Mouse (Mus musculus) liver, embryonic 14.5 days (tissue): ENCODE measurements around the gene Adra2b.

Experiments
- CTCF ChIP-seq: IDR thresholded peaks from 2 replicates; pipeline ENCODE4 v1.5.1; 2016; ENCODE audit warnings: antibody characterized with exemption, low read depth, control low read depth
- EP300 ChIP-seq: IDR thresholded peaks from 2 replicates; pipeline ENCODE4 v1.6.1; 2016; ENCODE audit warnings: antibody characterized with exemption, low read depth

DNA sequence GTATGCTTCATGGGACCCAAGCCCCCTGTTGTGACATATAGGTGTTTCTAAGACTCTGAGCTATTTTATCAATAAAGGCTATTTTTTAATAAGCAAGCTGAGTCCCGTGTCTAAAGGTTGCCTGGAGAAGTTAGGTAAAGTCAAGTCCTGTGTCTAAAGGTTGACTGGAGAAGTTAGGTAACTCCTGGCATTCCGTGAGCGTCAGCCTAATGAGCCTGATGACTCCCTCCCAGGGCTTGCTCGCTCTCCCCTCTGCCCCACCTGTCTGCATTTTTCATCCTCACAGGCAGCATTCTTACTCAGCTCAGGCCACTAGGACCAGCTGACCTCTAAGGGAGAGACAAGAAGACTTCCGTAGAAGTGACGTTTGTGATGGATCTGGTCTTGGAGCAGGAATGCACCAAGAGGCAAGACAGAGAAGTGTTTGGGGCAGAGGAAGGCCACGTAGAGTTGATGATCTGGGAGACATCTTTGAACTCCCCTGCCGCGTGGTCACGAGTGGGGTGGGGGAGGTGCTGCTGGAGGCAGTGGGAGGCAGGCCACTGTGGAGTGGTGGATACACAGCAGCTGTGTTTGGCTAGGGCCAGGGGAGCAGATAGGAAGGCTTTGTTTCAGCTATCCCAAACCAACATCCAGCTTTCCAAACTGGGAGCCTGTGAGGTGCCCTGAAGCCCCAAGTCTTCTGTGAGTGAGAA is 4.3 kb downstream of the Adra2b start:
- no peak for TF ChIP-seq CTCF
- no peak for TF ChIP-seq EP300
